Mouse (Mus musculus): ENCODE results near the gene Zbtb7b.
A peak's percentile ranks its signal among the peaks of the same experiment; 100 is the strongest.
"Not testable (repeated sequence)": the region's sequence is repeated elsewhere in the genome, so short reads cannot be mapped to it uniquely, and the experiment has no call there.

Zbtb7b gene

GRCm38 (mm10) chr3:89394006-89394893 is at the start of gene Zbtb7b:
Gene Zbtb7b (minus strand): TSS chr3:89394776.
- DNase-seq = no peak

GRCm38 (mm10) chr3:89440691-89441090 is 46.1 kb upstream of the Zbtb7b start:
- DNase-seq = no peak

DNA sequence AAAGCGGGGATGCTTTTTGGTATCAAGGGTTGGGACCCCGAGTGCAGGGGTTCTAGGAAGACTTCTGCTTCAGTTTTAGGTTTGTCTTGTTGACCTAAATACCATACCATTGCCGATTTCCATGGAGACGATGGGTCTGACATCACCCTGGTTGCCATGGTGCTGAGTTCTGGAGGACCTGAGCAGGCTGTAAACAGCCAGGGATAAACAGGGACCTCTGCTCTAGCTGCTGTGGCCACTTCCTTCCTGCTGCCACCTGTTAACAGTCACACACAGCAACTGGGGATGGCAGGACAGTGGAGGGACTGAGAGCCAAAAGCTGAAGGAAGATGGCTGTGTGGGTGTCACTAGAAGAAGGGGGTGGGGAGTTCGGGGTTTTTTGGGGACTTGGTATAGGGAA is 42.7 kb upstream of the Zbtb7b start:
- peak in 1 of 2 experiments; percentile 43 for DNase-seq

GRCm38 (mm10) chr3:89436176-89437113 is 41.9 kb upstream of the Zbtb7b start, which contains the start of gene Pbxip1:
Gene Pbxip1 (plus strand): TSS chr3:89436706.
- peak; percentile 59 to 69 for DNase-seq

- DNase-seq = no peak
These were observed 40.5 kb upstream of the Zbtb7b start for GRCm38 (mm10) chr3:89435041-89435440.

DNA sequence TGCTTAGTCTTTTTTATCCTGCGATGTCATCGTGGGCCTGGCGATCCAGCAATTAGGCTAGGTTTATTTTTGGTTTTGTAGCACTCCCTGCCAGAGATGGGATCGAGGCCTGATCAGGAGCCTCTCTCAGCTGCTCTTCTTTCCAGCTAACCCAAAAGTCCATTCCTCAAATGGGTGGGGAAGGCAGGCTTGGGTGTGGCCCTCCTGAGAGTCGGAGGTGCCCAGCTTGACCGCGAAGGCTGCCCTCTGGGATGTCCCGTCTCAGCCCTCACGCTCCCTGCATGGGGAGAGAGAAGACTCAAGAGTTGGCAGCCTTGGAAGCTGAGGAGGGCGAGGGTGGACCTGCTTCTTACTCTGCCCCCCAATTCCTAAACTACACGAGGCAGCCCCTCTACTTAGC is 40.0 kb upstream of the Zbtb7b start:
- DNase-seq = no peak

DNA sequence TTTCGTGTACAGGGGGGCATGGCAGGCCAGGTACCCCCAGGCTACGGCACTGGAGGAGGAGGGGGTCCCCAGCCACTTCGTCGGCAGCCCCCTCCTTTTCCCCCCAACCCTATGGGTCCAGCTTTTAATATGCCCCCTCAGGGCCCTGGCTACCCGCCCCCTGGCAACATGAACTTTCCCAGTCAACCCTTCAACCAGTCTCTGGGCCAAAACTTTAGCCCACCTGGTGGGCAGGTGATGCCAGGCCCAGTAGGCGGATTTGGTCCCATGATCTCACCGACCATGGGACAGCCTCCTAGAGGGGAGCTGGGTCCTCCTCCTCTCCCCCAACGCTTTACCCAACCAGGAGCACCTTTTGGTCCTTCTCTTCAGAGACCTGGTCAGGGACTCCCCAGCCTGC is 38.0 kb upstream of the Zbtb7b start:
- DNase-seq = no peak

- DNase-seq = peak; percentile 89 to 94
These were observed 35.9 kb upstream of the Zbtb7b start, which contains the start of gene Pygo2 for GRCm38 (mm10) chr3:89430171-89431159. Gene Pygo2 (plus strand): TSS chr3:89430214.

DNA sequence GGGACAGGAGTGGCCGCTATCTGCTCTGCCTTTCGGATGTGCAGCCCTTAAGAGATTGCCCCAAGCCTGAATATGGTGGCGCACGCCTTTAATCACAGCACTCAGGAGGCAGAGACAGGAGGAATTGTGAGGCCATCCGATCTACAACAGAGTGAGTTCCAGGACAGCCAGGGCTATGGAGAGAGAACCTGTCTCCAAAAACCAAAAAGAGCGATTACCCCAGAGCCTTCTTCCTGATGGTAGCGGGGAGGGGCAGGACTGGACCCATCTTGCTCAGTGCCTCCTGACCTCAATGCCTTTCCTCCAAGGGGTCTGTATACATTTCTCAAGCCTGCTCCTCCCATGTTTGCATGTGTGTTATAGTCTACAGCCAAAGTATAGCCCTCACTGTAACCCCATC is 34.4 kb upstream of the Zbtb7b start:
- not testable (repeated sequence) for DNase-seq

DNA sequence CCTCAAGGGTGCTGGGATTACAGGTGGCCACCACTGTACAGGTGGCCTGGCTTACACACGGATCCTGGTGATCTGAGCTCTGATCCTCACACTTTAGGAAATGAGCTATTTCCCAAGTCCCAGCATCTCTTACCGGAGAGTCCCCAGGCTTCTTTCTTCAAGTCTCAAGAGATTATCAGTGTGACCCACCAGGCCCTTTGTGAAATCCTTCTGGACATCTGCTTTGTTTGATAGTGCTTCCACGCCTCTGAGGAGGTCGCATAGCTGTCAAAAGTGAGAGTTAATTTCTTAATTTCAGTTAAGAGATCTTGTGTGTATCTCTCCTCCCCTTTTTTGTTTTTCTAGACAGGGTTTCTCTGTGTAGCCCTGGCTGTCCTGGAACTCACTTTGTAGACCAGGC is 31.3 kb upstream of the Zbtb7b start:
- DNase-seq = no peak

- DNase-seq = no peak
These were observed 30.6 kb upstream of the Zbtb7b start for GRCm38 (mm10) chr3:89425141-89425525.

- no peak for DNase-seq
These were observed 30.0 kb upstream of the Zbtb7b start for GRCm38 (mm10) chr3:89424416-89425140.

DNA sequence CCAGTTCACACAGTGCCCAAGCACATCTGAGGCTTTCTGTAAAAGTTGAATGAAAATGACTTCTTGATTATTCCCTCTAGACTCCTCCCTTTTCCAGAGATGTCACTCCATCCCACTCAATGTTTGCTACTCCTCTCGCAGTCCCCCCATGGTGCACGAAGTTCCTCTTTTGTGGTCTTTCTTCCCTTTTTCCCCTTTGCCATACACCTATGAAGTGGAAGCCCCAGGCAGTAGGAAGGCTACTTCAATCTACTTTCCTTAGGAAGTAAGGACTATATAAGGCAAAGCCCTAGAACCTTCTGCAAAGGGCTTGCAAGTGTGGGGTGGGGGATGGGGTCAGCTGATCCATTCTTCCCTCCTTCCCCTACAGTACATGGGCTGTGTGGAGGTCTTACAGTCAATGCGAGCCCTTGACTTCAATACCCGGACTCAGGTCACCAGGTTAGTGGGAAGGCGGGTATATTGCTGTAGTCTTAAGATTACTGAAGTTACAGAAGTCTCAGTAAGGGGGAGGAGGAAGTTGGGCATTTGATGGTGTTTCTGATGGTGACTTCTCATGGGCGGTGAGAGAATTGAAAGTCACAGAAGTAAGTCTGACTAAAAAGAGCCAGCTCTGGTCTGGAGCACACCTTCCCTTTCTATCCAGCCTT is 28.1 kb upstream of the Zbtb7b start:
- DNase-seq = no peak

GRCm38 (mm10) chr3:89421810-89422473 is 27.4 kb upstream of the Zbtb7b start:
- no peak for DNase-seq

DNA sequence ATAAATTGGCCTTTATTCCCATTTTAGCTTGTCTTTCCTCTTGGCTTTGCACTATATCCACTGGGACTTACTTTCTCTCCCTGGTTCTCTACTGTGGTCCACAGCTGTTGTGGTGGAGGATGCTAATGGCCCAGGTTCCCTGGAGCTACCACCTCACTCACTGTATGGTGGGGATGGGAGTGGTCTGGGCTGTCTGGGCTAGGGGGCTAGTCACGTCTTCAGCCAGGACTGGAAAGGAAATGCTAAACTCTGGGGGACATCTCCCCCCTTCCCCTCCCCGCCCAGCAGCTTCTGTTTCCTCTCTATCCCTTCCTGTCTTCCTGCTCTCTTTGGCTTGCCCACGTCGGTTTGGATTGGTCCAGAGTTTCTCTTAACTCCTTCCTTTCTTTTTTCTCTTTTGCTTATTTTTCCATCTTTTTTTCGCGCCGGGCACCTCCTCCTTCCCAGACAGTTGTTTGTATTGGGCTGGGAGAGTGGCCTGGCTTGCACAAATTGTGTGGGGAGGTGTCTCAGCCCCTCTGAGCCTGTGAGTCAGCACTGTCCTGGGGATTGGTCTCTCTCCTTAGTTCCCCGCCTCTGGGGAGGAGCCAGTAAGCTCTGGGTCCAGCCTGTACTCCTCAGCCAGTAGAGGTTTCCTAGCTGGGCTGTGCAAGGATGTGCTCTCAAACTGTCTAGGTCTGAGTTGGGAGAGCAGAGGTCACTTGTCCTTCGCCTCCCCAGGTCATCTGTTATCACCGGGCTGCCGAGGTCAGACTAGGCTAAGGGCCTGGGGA is 26.6 kb upstream of the Zbtb7b start:
- DNase-seq = no peak

DNA sequence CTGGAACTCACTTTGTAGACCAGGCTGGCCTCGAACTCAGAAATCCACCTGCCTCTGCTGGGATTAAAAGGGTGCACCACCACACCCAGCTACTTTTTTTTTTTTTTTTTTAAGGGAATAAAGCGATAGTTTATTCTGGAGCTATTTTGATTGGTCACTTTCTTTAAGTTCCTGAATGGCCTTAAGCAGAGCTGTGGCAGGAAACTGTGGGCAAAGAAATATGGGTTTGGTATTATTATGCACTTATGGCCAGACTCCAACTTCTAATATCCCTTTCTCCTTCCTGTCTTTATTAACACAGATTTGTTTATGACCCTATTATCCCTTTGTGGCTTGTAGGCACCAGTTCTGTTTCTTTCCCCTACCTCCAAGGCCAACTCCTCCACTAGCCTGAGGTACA is 25.8 kb upstream of the Zbtb7b start:
- DNase-seq = no peak

GRCm38 (mm10) chr3:89419981-89420380 is 25.4 kb upstream of the Zbtb7b start:
- DNase-seq = no peak

- no peak for DNase-seq
These were observed 25.0 kb upstream of the Zbtb7b start for GRCm38 (mm10) chr3:89419571-89419970.

GRCm38 (mm10) chr3:89418861-89419250 is 24.3 kb upstream of the Zbtb7b start:
- no peak for DNase-seq

Measured in thymus, postnatal 36 days (tissue).